Mouse (Mus musculus): ENCODE results near the gene Wipi2. TPM values are rescaled to one million over a fixed set of nuclear protein-coding genes. Genes with fewer than 3 reads are reported as not detected.

Gene Wipi2
- polyA plus RNA-seq, 1 experiment: 38.9 TPM

DNA sequence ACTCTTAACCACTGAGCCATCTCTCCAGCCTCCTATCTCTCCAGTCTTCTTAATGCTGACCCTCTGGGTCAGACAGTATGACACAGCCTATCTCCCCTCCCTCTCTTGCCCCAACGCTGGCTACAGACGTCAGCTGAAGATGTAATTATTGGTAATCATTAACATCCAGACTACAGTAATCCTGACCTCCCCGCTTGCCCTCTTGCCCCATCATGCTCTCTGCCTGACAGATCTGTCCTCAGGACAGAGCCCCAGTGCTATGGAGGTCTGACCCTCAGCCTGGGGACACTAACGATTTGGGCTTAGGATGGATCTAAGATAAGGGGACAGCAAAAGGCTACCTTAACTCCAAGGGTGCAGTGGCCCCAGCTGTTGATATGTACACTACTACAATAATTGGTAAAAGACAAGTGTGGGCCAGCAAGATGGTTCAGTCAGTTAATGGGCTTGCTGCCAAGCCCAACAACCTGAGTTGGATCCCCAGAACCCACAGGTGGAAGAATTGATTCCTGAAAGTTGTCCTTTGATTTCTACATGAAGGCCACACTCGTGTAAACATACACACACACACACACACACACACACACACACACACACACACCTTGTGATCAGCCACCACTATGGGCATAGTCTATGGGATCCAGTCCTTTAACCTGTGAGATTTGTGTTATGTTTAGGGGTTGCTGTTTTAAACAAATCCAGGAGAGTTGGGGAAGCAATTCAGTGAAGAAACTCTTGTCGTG lies 29.7 kb upstream of the Wipi2 start:
- no peak for TF ChIP-seq CTCF (IDR thresholded peaks at IDR 0.05; ENCODE audit: extremely low read depth, insufficient read length, insufficient replicate concordance, low read depth, low read length)
- TF ChIP-seq POLR2A (IDR thresholded peaks at IDR 0.05; ENCODE audit: low read depth, low read length): no peak

DNA sequence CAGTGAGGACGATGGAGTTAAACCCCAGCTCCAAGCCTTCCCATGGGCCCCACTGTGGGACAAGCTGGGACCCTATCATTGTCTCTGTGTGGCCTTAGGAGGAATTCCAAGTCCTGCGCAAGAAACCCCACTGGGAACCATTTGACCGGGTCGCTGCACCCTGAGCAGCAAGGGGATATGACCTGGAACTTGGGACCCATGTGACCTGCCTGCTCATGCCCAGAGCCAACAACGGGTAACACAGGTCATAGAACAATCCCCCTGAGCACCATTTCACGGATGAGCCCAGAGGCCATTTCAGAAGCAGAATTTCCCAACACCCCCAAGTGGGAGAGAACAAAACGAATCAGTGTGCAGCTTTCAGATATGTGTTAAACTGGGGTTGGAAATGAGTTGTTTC lies 23.1 kb upstream of the Wipi2 start:
- Histone ChIP-seq H3K4me1 (ENCODE audit: control insufficient read depth, insufficient read depth, insufficient read length, low read length) (no peaks in the 10 kb centered on the region), H3K27me3 (ENCODE audit: control insufficient read depth, insufficient read depth, low read length) (peaks cover 19% of the 10 kb centered on the region), H3K36me3 (ENCODE audit: control insufficient read depth, insufficient read depth, low read length) (no peaks in the 10 kb centered on the region), H3K27ac (ENCODE audit: insufficient read depth, low read depth, low read length) (no peak overlapping the region), H3K4me3 (ENCODE audit: low read depth, low read length) (no peak overlapping the region)
- 71% methylated on average over 7 of the region's 7 CpGs for WGBS
- no peak for TF ChIP-seq CTCF (IDR thresholded peaks at IDR 0.05; ENCODE audit: extremely low read depth, insufficient read length, insufficient replicate concordance, low read depth, low read length)
- no peak for TF ChIP-seq POLR2A (IDR thresholded peaks at IDR 0.05; ENCODE audit: low read depth, low read length)

More for the DNA sequence above, 29.7 kb upstream of the Wipi2 start:
- Histone ChIP-seq H3K4me1 (ENCODE audit: control insufficient read depth, insufficient read depth, insufficient read length, low read length) (no peaks in the 10 kb centered on the region), H3K4me3 (ENCODE audit: low read depth, low read length) (no peak overlapping the region), H3K27ac (ENCODE audit: insufficient read depth, low read depth, low read length) (no peak overlapping the region), H3K36me3 (ENCODE audit: control insufficient read depth, insufficient read depth, low read length) (no peaks in the 10 kb centered on the region), H3K27me3 (ENCODE audit: control insufficient read depth, insufficient read depth, low read length) (no peaks in the 10 kb centered on the region)
- 31% methylated on average over 6 of the region's 6 CpGs for WGBS

DNA sequence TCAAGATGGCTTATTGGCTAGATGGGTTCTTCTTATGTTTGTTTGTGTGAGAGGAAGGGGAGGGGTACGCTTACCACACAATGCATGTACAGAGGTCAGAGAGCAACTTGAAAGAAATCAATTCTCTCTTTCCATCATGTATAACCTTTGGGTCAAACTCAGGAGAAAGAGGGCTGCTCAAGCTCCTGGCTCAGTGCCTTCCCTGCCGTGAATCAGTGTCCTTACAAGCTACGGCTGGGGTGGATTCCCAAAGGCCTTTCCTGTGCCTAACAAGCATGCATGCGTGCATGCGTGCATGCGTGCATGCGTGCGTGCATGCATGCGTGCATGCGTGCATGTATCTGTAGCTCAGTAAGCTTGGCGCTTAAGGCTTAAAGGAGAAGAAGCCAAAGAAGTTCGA lies 22.2 kb upstream of the Wipi2 start:
- WGBS: 85% methylated on average over 12 of the region's 12 CpGs
- TF ChIP-seq CTCF (IDR thresholded peaks at IDR 0.05; ENCODE audit: extremely low read depth, insufficient read length, insufficient replicate concordance, low read depth, low read length) (no peak), POLR2A (IDR thresholded peaks at IDR 0.05; ENCODE audit: low read depth, low read length) (no peak)
- no peak overlapping the region for H3K4me3 ChIP-seq (ENCODE audit: low read depth, low read length)
- no peaks in the 10 kb centered on the region for H3K4me1 ChIP-seq (ENCODE audit: control insufficient read depth, insufficient read depth, insufficient read length, low read length)
- peaks cover 19% of the 10 kb centered on the region for H3K27me3 ChIP-seq (ENCODE audit: control insufficient read depth, insufficient read depth, low read length)
- H3K27ac ChIP-seq (ENCODE audit: insufficient read depth, low read depth, low read length): no peak overlapping the region
- no peaks in the 10 kb centered on the region for H3K36me3 ChIP-seq (ENCODE audit: control insufficient read depth, insufficient read depth, low read length)

DNA sequence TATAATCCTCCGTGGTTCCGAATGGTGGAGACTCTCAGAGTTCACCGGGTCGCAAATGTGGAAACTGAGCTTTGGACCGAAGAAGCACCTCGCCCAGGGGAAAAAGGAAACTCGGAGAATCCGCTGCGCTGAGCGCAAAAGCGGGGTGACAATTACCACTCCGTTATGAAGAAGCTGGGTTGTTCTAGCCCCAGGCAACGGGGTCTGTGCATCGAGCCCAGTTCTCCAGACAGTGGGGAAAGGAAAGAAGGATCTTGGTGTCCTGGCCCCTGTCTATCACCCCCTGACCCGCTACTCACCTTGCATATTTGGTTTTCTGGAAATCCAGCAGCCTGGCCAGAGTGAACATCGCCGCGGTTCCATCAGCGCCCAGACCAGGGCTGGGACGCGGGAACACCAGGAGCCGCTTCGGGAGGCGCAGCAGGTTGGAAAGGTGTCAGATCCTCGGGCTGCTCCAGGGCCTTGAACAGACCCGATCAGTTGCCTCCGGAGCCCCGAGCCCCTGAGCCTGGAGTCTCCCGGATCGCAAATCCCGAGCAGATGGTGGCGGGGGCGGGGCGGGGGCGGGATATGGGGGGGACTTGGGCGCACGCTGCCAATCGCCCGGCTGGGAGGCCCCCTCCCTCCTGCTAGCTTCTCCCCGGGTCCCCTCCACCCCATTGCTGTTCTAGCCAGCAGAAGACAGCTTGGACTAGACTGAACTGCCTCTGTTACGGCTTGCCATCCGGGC lies 19.1 kb upstream of the Wipi2 start, which contains the start of gene Mmd2:
Gene Mmd2 (minus strand): TSS at position 542 of the 730 bp plus-strand sequence.
- H3K27me3 ChIP-seq (ENCODE audit: control insufficient read depth, insufficient read depth, low read length): peaks cover 19% of the 10 kb centered on the region
- no peak within 1 kb of the TSS for H3K27ac ChIP-seq (ENCODE audit: insufficient read depth, low read depth, low read length)
- 0 out of 2 replicates have a peak within 1 kb of the TSS, but pooled peaks have one; percentile 17 for H3K4me3 ChIP-seq (ENCODE audit: low read depth, low read length)
- H3K36me3 ChIP-seq (ENCODE audit: control insufficient read depth, insufficient read depth, low read length): no peaks in the 10 kb centered on the region
- 5% methylated on average over 42 of the region's 42 CpGs for WGBS
- H3K4me1 ChIP-seq (ENCODE audit: control insufficient read depth, insufficient read depth, insufficient read length, low read length): no peaks in the 10 kb centered on the region
- no peak for TF ChIP-seq CTCF (IDR thresholded peaks at IDR 0.05; ENCODE audit: extremely low read depth, insufficient read length, insufficient replicate concordance, low read depth, low read length)

DNA sequence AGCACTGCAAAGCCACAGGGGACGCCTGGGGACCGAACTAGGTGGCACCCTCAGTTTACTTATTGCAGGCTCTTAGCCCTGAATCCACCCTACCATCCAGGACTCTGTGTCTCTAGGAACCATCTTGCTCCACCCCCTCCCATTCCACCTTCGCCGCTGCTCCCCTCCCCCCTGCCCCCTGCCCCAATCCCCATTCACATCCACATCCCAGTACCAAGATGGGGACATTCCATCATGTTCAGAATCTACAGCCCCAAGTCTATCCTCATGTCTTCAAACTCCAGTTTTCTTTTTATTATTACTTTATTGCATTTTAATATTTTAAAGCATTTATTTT lies 18.5 kb upstream of the Wipi2 start:
- Histone ChIP-seq H3K27me3 (ENCODE audit: control insufficient read depth, insufficient read depth, low read length) (peaks cover 19% of the 10 kb centered on the region), H3K4me3 (ENCODE audit: low read depth, low read length) (no peak overlapping the region), H3K27ac (ENCODE audit: insufficient read depth, low read depth, low read length) (no peak overlapping the region), H3K36me3 (ENCODE audit: control insufficient read depth, insufficient read depth, low read length) (no peaks in the 10 kb centered on the region), H3K4me1 (ENCODE audit: control insufficient read depth, insufficient read depth, insufficient read length, low read length) (no peaks in the 10 kb centered on the region)
- WGBS: 12% methylated on average over 4 of the region's 4 CpGs
- TF ChIP-seq POLR2A (IDR thresholded peaks at IDR 0.05; ENCODE audit: low read depth, low read length) (no peak), CTCF (IDR thresholded peaks at IDR 0.05; ENCODE audit: extremely low read depth, insufficient read length, insufficient replicate concordance, low read depth, low read length) (no peak)

DNA sequence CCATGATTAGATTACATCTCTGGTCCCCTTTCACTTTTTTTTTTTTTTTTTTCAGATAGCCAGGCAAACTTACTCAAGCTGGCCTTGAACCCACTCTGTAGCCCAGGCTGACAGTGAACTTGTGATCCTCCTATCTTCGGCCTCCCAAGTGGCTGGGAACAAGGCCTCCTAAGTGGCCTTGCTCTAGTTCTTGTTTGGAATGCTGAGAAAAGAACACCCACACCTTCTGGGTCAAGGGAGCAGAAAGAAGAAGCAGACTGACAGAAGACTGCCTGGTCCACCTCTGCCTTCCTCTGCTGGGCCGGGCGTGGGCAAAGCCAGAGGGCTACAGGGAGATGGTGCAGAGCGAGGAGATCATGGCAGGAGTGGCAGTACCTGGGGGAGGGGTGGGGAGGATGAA lies 17.1 kb upstream of the Wipi2 start:
- 71% methylated on average over 4 of the region's 4 CpGs for WGBS
- Histone ChIP-seq H3K36me3 (ENCODE audit: control insufficient read depth, insufficient read depth, low read length) (no peaks in the 10 kb centered on the region), H3K4me1 (ENCODE audit: control insufficient read depth, insufficient read depth, insufficient read length, low read length) (no peaks in the 10 kb centered on the region), H3K4me3 (ENCODE audit: low read depth, low read length) (no peak overlapping the region), H3K27me3 (ENCODE audit: control insufficient read depth, insufficient read depth, low read length) (peaks cover 19% of the 10 kb centered on the region), H3K27ac (ENCODE audit: insufficient read depth, low read depth, low read length) (no peak overlapping the region)
- no peak for TF ChIP-seq CTCF (IDR thresholded peaks at IDR 0.05; ENCODE audit: extremely low read depth, insufficient read length, insufficient replicate concordance, low read depth, low read length)
- no peak for TF ChIP-seq POLR2A (IDR thresholded peaks at IDR 0.05; ENCODE audit: low read depth, low read length)

DNA sequence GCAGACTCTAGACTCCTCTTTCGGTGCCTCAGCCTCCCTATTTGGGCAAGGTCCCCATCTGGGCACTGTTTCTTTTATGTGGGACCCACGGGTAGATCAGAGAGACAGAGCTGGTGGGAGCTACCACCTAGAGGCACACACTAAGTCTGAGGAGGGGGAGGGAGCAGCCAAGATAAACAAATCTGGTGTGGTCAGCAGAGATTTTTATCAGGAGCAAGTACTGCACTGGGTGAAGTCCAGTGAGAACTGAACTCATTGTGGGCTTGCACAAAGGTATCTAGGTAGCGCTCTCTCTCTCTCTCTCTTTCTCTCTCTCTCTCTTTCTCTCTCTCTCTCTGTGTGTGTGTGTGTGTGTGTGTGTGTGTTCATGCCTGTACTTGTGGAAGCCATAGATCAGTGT lies 13.0 kb upstream of the Wipi2 start:
- WGBS: 57% methylated on average over 3 of the region's 3 CpGs
- Histone ChIP-seq H3K27ac (ENCODE audit: insufficient read depth, low read depth, low read length) (no peak overlapping the region), H3K4me1 (ENCODE audit: control insufficient read depth, insufficient read depth, insufficient read length, low read length) (no peaks in the 10 kb centered on the region)

More for the DNA sequence above, 13.0 kb upstream of the Wipi2 start:
- H3K36me3 ChIP-seq (ENCODE audit: control insufficient read depth, insufficient read depth, low read length): no peaks in the 10 kb centered on the region
- TF ChIP-seq CTCF (IDR thresholded peaks at IDR 0.05; ENCODE audit: extremely low read depth, insufficient read length, insufficient replicate concordance, low read depth, low read length) (no peak), POLR2A (IDR thresholded peaks at IDR 0.05; ENCODE audit: low read depth, low read length) (no peak)
- no peak overlapping the region for H3K4me3 ChIP-seq (ENCODE audit: low read depth, low read length)
- H3K27me3 ChIP-seq (ENCODE audit: control insufficient read depth, insufficient read depth, low read length): no peaks in the 10 kb centered on the region; the same call in 1 of the 2 replicates

All from small intestine, adult 2 months (tissue).